Mouse (Mus musculus) cerebral cortex, adult 2 months (tissue): Measurements from ENCODE around the gene Pih1d1.

Source experiments
- WGBS: fragments of 180-500 bp; shearing (Covaris S2); methylation state at CpG from one replicate; pipeline ENCODE4 v1.1.7; 2018; 5-methylcytosine and 5-hydroxymethylcytosine counted together

The Pih1d1 gene

DNA sequence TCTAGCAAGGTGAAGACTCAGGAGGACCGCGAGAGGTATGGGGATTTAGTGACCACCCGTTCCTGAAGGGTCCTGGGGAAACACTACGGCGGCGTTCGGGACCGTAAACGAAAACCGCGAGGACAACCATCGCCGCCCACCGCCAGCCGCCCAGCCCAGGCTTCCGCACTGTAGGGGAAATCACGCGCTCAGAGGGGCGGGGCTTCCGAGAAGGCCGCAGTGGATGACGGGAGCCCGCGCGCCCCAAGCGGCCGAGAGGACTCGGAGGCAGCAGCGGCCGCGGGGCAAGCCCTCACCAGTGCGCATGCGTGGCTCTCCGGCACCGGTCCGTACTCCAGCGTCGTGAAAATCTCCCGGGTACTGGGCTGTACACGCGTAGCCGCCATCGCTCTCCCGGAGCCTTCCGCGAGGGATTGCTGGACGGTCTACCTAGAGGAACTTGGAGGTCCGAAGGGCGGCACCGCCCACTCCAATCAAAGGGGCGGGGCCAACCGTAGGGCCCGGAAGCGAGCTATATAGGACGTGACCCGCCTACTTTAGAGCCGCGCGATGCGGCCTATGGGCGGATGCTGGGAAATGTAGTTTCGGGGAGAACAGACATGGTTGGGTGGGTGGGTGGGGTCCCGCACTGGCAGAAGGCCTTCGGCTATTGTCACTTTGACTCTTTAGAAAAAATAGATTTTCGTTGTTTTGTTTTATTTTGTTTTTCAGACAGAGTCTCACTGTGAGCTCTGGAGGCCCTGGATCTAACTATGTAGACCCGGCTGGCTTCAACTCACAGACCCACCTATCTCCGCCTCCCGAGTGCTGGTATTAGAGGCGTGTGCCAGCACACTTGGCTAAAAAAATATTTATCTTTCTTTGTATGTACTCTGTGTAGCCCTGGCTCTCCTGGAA is at the start of gene Pih1d1, which contains the start of gene Aldh16a1:
Gene Pih1d1 (plus strand): TSS at position 208 of the 897 bp plus-strand sequence.
Gene Aldh16a1 (minus strand): TSS at position 489 of the 897 bp plus-strand sequence.
- WGBS = 3% methylated on average over 69 of the region's 69 CpGs

DNA sequence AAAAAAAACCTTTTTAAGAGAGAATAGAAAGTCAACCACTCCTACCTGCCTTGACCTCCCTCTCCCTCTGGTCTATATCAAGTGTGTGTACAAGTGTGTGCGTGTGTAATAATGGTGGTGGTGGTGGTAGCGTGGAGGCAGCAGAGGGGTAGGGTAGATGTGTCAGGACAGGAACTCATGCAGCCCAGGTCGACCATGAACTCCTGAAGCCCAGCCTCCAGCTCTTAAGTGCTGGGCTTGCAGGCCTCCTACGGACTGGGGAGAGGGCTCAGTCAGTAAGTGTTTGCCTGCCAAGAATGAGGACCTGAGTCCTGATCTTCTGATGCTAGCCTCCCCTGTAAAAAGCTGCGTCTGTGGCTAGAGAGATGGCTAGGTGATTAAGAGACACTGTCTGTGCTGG is 49.2 kb upstream of the Pih1d1 start:
- WGBS = 91% methylated on average over 5 of the region's 5 CpGs

DNA sequence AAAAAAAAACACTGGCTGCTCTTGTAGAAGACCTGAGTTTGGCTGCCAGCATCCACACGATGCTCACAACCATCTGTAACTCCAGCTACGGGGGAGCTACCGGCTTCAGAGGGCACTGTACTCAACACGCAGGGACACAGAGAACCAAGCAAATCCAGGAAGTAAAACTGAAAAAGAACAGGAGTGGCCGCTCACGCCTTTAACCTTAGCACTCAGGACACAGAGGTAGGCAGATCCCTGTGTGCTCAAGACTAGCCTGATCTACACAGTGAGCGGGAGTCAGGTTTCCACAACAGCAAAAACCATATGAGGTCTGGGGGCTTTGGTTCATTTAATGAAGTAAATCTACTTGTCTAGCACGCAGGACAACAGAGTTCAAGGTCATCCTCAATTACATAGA is 48.6 kb upstream of the Pih1d1 start:
- 84% methylated on average over 8 of the region's 8 CpGs for WGBS

DNA sequence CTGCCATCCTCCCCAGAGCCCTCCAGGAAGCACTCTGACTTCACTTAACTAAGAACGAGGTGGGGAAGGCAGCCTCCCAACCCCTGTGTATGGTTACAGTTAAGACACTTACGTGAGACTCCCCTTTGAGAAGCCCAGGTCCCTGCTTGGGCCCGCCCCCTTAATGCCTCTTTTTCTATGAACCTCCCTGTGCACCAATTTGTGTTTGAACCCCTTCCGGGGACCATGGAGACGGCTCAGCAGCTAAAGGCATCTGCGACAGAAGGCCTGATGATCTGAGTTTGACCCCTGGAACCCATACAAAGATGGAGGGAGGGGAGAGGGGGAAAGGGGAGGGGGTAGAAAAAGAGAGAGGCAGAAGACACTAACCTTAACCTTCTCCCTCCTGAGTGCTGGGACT is 47.7 kb upstream of the Pih1d1 start:
- 74% methylated on average over 6 of the region's 6 CpGs for WGBS

DNA sequence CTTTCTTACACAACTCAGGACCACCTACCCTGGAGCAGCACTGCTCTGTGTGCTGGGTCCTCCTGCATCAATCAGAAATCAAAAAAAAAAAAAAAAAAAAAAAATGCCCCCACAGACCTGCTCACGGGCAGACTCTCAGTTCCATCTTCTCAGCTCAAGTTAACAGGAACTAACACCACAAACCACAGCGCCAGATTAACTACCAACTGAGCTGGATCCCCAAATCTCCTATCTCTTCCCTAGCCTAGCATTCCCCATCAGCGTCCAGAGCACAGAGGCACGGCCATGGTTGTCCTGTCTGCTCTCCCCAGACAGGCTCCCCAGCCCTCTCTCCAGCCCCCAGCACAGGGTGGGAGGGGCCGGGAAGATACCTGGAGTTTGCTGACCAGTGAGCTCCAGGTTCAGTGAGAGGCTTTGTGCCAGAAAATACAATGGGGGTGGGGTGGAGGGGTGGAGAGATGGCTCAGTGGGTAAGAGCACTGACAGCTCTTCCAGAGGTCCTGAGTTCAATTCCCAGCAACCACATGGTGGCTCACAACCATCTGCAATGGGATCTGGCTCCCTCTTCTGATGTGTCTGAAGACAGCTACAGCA is 47.0 kb upstream of the Pih1d1 start:
- WGBS = 68% methylated on average over 5 of the region's 5 CpGs

DNA sequence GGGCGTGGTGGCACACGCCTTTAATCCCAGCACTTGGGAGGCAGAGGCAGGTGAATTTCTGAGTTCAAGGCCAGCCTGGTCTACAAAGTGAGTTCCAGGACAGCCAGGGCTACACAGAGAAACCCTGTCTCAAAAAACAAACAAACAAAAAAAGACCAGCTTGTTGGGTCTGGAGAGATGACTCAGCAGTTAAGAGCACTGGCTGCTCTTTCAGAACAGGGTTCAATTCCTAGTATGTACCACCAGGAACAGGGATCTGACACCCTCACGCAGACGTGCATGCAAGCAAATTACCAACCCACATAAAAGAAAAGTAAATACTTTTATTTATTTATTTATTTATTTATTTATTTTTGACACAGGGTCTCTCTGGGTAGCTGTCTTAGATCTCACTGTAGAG is 44.0 kb upstream of the Pih1d1 start:
- WGBS = 93% methylated on average over 4 of the region's 4 CpGs

DNA sequence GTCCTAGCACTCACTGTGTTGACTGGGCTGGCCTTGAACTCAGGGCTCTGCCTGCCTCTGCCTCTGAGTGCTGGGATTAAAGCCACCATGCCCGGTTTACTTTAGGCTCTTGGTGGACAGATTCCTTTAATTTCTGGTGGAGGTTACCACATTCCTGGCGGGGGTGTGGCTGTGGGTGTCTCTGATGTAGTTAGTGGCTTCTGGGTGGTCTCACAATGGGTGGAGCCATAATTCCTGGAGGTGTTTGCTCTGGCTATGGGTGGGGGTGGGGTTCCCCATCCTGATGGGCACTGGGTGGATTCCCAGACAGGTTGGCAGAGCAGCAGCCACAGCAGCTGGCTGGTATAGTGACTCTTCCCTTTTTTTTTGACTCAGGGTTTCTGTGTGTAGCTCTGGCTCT is 42.2 kb upstream of the Pih1d1 start:
- WGBS = 81% methylated on average over 2 of the region's 2 CpGs

DNA sequence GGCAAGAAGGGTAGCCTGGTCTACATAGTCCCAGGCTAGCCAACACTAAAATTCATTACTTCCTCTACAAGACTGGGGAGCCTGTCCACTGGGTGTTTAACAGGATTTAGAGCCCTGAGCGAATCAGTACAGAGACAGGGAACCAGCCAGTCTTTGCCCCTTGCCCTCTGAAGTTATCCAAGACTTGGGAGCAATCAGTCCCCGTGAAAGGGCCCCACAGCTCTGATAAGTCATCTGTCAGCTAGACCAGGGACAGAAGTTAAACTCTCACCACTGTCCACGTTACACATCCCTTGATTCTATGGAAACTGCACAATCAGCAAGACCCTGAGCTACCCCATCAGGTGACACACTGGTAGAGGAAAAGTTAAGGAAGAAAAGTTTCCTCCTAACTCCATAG is 41.6 kb upstream of the Pih1d1 start:
- WGBS = 91% methylated on average over 3 of the region's 3 CpGs

DNA sequence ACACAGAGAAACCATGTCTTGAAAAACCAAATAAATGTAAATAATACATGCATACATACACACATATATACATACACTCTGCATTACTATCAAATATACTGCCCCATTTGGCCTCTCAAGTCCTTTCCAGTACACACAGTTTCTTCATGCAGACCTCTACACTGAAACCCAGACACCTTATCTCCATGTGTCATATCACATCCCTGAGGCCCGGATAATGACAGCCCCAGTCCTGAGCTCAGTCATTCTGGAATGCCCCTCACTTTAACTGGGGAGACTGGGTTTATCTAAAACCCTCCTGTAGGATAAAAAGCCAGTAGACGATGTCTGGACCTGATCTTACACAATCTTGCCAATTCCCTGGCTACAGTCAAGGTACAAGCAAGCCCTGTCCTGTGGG is 40.6 kb upstream of the Pih1d1 start:
- WGBS = 92% methylated on average over 2 of the region's 2 CpGs

DNA sequence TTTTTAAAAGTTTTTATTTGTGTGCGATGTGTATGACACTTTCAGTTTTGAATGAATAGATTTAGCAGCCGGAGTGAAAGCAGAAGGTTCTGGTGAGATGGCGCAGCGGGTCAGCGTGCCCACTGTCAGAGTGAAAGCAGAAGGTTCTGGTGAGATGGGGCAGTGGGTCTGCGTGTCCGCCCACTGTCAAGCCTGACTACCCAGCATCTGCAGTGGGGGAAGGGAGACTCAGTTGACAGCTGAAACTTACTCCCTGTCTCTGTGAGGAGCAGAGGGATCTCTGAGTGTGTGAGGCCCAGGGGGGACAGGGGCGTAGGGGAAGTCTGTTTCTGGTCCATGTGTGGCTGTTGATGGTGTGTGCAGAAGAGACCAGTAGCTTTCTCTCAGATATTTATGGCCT is 36.5 kb upstream of the Pih1d1 start:
- WGBS = 78% methylated on average over 8 of the region's 8 CpGs

DNA sequence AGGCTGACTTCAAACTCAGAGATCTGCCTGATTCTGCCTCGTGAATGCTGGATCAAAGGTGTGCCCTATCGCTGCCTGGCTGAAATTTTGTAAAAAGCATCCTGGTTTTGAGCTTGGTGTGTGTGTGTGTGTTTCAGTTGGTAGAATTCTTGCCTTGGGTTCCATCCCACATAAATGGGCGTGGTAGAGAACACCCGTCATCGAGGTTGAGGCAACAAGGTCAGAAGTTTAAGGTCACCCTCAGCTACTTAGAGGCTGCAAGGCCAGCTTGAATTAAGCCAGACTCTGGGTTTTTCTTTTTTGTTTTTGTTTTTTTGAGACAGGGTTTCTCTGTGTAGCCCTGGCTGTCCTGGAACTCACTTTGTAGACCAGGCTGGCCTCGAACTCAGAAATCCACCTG is 35.8 kb upstream of the Pih1d1 start:
- WGBS = 94% methylated on average over 6 of the region's 6 CpGs

DNA sequence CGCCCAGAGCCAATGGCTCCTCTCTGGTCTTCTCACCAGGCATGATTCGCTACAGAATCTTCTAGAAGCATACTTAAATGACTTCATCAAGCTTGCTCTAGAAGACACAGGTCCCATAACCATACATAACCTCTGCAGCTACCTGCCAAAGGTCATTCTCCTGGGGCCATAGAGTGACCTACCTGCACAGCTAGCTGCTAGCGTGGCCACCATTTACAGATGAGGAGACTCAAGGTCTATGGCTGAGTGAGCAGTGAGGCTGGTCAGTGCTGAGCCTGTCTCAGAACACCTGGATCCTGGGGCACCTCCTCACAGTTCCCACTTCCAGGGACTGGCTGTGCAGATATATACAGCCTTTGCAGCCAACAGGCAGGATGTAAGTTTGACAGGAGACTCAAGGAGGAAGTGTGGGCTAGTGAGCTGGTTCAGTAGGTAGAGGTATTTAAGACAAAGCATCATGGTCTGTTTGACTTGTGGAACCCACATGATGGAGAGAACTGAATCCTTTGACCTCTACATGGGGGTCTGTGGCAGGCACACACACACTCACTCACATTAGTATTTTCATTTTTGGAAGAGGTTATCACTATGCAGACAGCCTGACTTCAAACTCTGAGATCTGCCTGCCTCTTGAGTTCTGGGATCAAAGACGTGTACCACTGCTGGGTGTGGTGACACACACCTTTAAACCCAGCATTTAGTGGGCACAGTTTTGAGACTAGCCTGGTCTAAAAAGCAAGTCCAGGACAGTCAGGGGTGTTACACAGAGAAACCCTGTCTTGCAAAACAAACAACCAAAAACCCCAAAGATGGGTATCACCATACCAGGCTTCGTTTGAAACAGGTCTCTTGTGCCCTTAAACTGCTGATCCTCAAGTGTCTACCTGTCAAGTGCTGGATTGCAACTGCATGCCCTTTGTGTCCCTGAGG is 34.1 kb upstream of the Pih1d1 start:
- 73% methylated on average over 5 of the region's 5 CpGs for WGBS

DNA sequence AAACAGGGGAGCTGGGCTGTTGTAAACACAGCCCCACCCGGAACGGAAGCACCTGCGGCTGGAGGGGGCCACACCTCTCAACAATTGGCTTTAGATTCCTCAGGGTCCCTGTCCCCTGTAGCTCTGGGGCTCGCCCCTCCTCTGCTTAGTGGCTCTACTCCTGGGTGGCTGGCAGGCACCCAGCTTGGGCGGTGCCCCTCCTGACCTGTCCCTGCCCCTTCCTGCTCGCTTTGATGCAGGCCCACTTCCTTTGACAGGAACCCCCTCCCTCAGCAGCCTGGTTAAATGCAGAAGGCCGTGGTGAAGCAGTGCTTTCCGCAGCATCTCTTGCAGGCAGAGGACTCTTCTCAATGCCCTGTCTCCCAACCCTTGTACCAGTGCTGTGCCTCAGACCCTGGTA is 32.7 kb upstream of the Pih1d1 start:
- WGBS = 52% methylated on average over 8 of the region's 8 CpGs

DNA sequence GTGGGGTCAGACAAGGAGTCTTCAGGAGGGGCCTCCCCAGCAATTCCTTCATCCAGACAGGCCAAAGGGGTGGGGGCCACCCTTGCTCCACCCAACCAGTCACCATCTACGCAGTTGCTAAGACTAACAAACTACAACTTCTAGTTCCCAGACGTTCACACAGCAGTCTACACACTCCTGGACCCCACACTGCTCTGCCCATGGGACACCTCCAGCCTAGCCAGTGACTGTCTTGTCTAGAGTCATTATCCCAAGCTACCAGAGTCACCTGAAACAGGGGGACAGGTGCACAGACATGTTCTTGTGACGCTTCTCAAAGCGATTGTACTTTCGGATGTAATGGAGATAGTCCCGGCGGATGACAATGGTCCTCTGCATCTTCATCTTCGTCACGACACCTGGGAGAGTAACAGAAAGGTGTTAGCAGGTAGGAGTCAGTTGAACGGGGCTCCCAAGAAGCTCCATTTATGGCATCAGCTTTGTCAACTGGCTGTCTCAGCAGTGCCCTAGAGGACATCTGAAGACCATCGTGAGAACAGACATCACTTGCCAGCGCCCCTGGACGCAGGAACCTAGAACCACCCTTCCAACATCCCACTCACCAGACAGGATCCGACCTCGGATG is 31.4 kb upstream of the Pih1d1 start:
- WGBS = 70% methylated on average over 15 of the region's 15 CpGs

DNA sequence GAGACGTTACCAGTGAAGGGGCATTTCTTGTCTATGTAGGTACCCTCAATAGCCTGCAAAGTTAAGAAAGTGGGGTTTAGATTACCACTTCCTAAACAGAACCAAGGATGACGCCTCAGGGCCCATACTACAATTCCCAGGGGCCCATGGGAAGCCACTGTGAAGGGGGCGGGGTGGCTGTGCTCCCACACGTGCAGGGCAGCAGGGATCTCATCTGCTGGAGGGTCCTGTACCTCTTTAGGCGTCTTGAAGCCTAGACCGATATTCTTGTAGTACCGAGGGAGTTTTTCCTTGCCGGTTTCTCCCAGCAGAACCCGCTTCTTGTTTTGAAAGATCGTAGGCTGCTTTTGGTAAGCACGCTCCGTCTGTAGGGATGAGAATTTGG is 30.9 kb upstream of the Pih1d1 start:
- WGBS = 16% methylated on average over 12 of the region's 12 CpGs

DNA sequence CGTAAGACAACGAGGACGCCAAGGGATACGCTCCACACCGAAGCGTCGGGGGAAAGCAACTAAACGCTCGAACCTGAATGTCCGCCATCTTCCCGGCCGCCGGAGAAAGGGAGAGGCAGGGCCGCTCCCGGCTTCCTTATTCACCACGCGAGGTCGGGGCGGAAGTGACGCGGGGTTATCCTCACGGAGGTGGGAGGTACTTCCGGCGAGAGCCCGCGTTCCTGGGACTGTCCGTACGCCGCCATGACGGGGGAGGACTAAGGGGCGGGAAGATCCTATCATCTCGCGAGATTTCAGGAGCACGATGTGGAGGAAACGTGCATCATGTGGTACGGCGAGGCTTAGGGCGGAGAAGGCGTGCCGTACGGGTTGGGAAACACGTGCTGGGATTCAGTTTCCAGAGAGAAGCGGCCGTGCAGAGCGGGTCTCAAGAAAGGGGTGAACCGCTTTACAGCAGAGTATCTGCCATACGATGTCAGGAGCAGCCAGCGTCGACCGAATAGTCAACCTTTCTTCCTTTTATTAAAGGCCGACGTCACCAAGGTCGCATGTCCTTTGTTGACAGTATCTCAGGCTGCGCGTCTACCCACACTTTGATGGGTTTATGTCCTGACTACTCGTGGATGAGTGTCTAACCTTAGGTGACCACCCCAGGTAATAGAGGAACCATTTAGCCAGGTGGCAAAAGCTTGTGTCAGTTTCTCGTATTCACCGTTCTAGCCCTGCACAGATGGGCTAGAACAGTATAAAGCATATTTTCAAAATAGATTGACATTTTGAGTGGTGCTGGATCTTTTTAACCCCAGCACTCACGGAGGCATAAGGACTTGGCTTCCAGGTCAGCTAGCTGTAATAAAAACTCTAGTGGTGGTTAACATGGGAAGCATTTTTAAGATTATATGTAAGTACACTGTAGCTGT is 29.6 kb upstream of the Pih1d1 start, which contains the start of gene Rps11:
Gene Rps11 (minus strand): TSS at position 216 of the 920 bp plus-strand sequence.
- WGBS = 1% methylated on average over 59 of the region's 59 CpGs

DNA sequence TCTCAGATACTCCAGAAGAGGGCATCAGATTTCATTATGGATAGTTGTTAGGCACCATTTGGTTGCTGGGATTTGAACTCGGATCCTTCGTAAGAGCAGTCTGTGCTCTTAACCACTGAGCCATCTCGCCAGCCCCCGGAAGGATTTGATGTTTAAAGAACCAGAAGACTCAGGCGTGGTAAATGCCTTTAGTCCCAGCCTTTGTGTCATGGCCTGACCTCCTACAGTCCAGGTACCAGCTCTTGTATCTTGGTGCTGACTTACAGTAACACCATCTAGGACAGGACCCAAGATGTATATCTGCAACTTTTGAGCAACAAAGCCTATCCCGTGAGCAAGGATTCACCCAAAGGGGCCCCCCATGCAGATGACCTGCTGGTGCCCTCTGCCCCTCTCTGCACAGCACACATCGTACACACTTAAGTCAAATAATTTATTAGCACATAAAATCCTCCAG is 28.9 kb upstream of the Pih1d1 start:
- WGBS = 32% methylated on average over 7 of the region's 7 CpGs

DNA sequence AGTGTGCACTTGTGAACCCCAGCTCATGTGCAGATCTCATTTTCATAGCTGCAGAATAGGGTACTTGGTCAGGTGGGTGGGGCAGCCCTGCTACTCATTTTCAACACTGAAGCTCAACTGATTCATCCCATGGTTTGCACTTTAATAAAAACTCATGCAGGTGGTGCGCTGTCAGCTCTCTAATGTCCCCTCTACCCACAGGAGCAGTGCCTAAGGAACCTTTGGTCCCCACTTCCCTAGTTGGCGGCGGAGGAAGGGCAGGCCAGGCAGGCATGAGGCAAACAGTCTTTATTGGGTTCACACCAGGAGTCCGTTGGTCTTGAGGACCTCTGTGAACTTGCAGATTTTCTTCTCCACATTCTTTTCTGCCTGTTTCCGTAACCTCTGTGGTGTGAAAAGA is 28.5 kb upstream of the Pih1d1 start:
- 52% methylated on average over 5 of the region's 5 CpGs for WGBS

DNA sequence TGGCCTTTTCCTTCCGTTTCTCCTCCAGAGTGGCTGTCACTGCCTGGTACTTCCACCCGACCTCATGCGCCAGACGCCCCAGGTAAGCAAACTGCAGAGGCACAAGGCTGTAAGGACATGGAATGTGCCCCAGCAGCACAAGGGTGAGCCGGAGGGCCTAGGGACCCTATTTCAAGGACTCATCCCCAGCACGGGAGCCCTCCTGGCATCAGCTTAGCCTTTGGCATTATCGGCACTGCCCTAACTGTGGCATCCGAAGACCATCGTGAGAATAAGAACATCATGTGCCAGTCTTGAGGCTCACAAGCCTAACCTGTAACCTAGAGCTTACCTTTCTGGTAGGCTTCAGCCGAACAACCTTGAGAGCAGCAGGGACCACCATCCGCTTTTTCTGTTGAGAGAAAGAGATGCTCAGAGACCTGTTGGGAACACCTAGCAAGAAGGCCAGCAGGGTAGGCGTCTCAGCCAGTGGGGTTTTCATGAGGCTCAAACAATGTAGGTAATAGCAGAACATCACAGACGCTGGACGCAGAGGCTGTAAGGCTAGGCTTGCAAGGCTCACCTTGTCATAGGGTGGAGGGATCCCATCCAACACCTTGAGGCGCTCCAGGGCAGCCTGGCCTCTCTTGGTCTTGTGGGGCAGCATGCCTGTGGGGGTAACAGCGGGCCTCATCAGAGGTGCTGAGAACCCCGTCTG is 27.8 kb upstream of the Pih1d1 start:
- WGBS = 73% methylated on average over 17 of the region's 17 CpGs
